Mouse (Mus musculus) megakaryocyte progenitor cell, adult 5-6 weeks (primary cell): ENCODE results near the gene Secisbp2. TPM values are rescaled to one million over a fixed set of nuclear protein-coding genes. Genes with fewer than 3 reads are reported as not detected.
"Not testable (repeated sequence)": the region's sequence is repeated elsewhere in the genome, so short reads cannot be mapped to it uniquely, and the experiment has no call there.

Source experiments
- ATAC-seq: replicated peaks from 2 replicates; pipeline ENCODE4 v1.8.0; 2016; ENCODE audit warnings: mild to moderate bottlenecking, moderate TSS enrichment, inconsistent platforms; ENCODE audit not compliant: poor library complexity
- total RNA-seq, 2 experiments: library from RNA; stranded (forward) in 1 of 2; stranded (reverse) in 1 of 2; fragments of 157-497, 149-512 nt in 1 of 2; fragments of 200-1000 nt in 1 of 2; gene quantifications; 2 replicates each; pipeline versions ENCODE4 v1.2.3 to v1.2.4; 2015 to 2017

The Secisbp2 gene
- 13.9 and 15.9 TPM in 2 replicates for total RNA-seq (2015)
- 24.6 and 25.0 TPM in 2 replicates for total RNA-seq (2017)

GRCm38 (mm10) chr13:51651408-51652064, at the start of gene Secisbp2:
Secisbp2 (plus strand) TSS chr13:51651697.
- ATAC-seq, result peak; percentile 91

GRCm38 (mm10) chr13:51602764-51603163, 48.7 kb upstream of the Secisbp2 start:
- ATAC-seq, result no peak

GRCm38 (mm10) chr13:51603221-51603893, 48.1 kb upstream of the Secisbp2 start:
- ATAC-seq, result no peak

- no peak for ATAC-seq
Measured at GRCm38 (mm10) chr13:51603894-51604244, 47.6 kb upstream of the Secisbp2 start.

GRCm38 (mm10) chr13:51609231-51609630, 42.3 kb upstream of the Secisbp2 start:
- ATAC-seq, result no peak

GRCm38 (mm10) chr13:51611060-51611459, 40.4 kb upstream of the Secisbp2 start:
- no peak for ATAC-seq

GRCm38 (mm10) chr13:51611500-51611899, 40.0 kb upstream of the Secisbp2 start:
- ATAC-seq, result no peak

GRCm38 (mm10) chr13:51615815-51616214, 35.7 kb upstream of the Secisbp2 start:
- peak; percentile 34; the same call in 1 of the 2 replicates for ATAC-seq

- peak; percentile 14; the same call in 1 of the 2 replicates for ATAC-seq
Measured at GRCm38 (mm10) chr13:51616417-51617044, 35.0 kb upstream of the Secisbp2 start.

- no peak for ATAC-seq
Measured at GRCm38 (mm10) chr13:51617306-51617705, 34.2 kb upstream of the Secisbp2 start.

GRCm38 (mm10) chr13:51617861-51618260, 33.6 kb upstream of the Secisbp2 start:
- ATAC-seq, result peak; percentile 66

- ATAC-seq, result no peak
Measured at GRCm38 (mm10) chr13:51618602-51619001, 32.9 kb upstream of the Secisbp2 start.

- ATAC-seq, result no peak
Measured at GRCm38 (mm10) chr13:51622626-51623025, 28.9 kb upstream of the Secisbp2 start.

GRCm38 (mm10) chr13:51623678-51624077, 27.8 kb upstream of the Secisbp2 start:
- no peak for ATAC-seq

- ATAC-seq, result no peak
Measured at GRCm38 (mm10) chr13:51628273-51628848, 23.1 kb upstream of the Secisbp2 start.

GRCm38 (mm10) chr13:51631354-51631992, 20.0 kb upstream of the Secisbp2 start:
- no peak for ATAC-seq

GRCm38 (mm10) chr13:51632560-51633218, 18.8 kb upstream of the Secisbp2 start:
- no peak for ATAC-seq

- not testable (repeated sequence) for ATAC-seq
Measured at GRCm38 (mm10) chr13:51635384-51635783, 16.1 kb upstream of the Secisbp2 start.

- ATAC-seq, result peak; percentile 90
Measured at GRCm38 (mm10) chr13:51638958-51639357, 12.5 kb upstream of the Secisbp2 start.

GRCm38 (mm10) chr13:51641424-51641823, 10.1 kb upstream of the Secisbp2 start:
- no peak for ATAC-seq
